Mouse (Mus musculus) E14TG2a.4 (cell line): ENCODE data around the gene Cnst.

Experiments
- H3K27me3 ChIP-seq: 2 replicates; pipeline ENCODE4 v1.6.1; 2014; ENCODE audit warnings: low read length, control low read depth; ENCODE audit not compliant: insufficient read depth
- H3K36me3 ChIP-seq: 2 replicates; pipeline ENCODE4 v1.6.1; 2014; ENCODE audit warnings: low read length, control low read depth; ENCODE audit not compliant: insufficient read depth
- H3K4me1 ChIP-seq: replicated peaks from 2 replicates; pipeline ENCODE4 v1.6.1; 2014; ENCODE audit warnings: low read depth, low read length, control low read depth
- H3K4me3 ChIP-seq: replicated peaks from 2 replicates; pipeline ENCODE4 v1.5.1; 2014; ENCODE audit warnings: mild to moderate bottlenecking, low read length
- H3K9me3 ChIP-seq: 2 replicates; pipeline ENCODE4 v1.6.1; 2014; ENCODE audit warnings: low read length, control low read depth
- CTCF ChIP-seq: conservative IDR thresholded peaks from 2 replicates; pipeline ENCODE4 v1.5.1; 2014; ENCODE audit warnings: low read length
- NANOG ChIP-seq: IDR thresholded peaks from 2 replicates; pipeline ENCODE4 v1.6.1; 2014; ENCODE audit warnings: borderline replicate concordance, low read length, mixed read lengths
- POU5F1 ChIP-seq: IDR thresholded peaks from 2 replicates; pipeline ENCODE4 v1.6.1; 2014; ENCODE audit warnings: low read length, borderline replicate concordance

Gene Cnst

DNA sequence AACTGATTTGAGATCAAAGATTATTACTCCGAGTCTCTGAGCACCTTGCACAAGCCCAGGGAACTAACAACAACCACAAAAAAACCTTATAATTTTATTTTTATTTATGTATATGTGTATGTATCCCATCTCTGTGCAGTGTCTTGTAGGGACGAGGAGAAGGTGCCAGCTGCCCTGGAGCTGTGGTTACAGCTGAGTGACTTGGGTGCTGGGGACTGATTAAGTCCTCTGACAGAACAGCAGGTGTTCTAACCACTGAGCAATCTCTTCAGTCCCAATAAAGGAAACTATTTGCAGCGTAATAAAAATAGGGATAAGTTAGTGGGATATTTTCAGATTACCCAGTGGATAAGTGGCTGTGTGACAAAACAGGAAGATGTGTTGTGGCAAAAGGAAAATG is 128.2 kb downstream of the Cnst start:
- Histone ChIP-seq H3K9me3 (no peaks in the 10 kb centered on the region), H3K4me1 (peaks cover 6% of the 10 kb centered on the region), H3K36me3 (no peaks in the 10 kb centered on the region), H3K4me3 (no peak overlapping the region), H3K27me3 (peaks cover 13% of the 10 kb centered on the region)
- TF ChIP-seq POU5F1 (no peak), NANOG (no peak), CTCF (no peak)

- TF ChIP-seq POU5F1 = no peak
- TF ChIP-seq CTCF = no peak
- no peak for TF ChIP-seq NANOG
- Histone ChIP-seq H3K4me1 (peaks cover 6% of the 10 kb centered on the region), H3K9me3 (no peaks in the 10 kb centered on the region), H3K36me3 (0 out of 2 replicates have a peak, but pooled peaks cover 3% of the 10 kb centered on the region), H3K27me3 (no peaks in the 10 kb centered on the region; the same call in 1 of the 2 replicates), H3K4me3 (no peak overlapping the region)
Measured at GRCm38 (mm10) chr1:179677031-179677430, 130.9 kb downstream of the Cnst start.
